Mouse (Mus musculus) erythroid progenitor cell, adult 5-6 weeks (primary cell): Measurements from ENCODE around the gene Cbln4. TPM values are rescaled to one million over a fixed set of nuclear protein-coding genes. Genes with fewer than 3 reads are reported as not detected.

ENCODE experiments used
- ATAC-seq: replicated peaks from 2 replicates; pipeline ENCODE4 v1.8.0; 2016; ENCODE audit warnings: moderate number of reproducible peaks, mild to moderate bottlenecking, moderate TSS enrichment, inconsistent platforms; ENCODE audit not compliant: poor library complexity, low FRiP score, severe bottlenecking
- total RNA-seq, 2 experiments: library from RNA; stranded (forward) in 1 of 2; stranded (reverse) in 1 of 2; fragments of 150-400 nt in 1 of 2; fragments of 186-747, 209-891 nt in 1 of 2; gene quantifications; 2 replicates each; pipeline versions ENCODE4 v1.2.3 to v1.2.4; 2015 to 2017; ENCODE audit warnings: low replicate concordance in 2 of 2

Gene Cbln4
- total RNA-seq (2015; ENCODE audit: low replicate concordance), result not detected in 2 replicates
- not detected in 2 replicates for total RNA-seq (2017; ENCODE audit: low replicate concordance)

DNA sequence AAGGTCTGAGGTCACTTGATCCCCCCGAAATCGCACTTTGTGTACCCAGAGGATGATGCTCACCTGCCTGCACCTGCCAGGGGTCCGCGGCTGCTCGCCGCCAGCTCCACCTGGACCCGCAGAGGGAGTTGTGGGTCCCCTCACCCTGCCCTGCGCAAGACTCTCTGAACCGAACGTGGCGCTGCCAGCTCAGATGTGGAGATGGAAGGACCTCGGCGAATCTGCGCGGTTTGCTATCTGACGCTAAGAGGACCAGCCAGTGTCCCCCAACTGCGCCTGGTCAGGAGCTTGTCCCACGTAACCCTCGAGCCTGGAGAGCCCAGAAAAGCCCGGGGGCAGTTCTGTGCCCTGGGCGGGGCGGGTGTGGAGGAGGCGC, at the start of gene Cbln4:
Gene Cbln4, minus strand, starts transcription at position 232 of the 376 bp plus-strand sequence.
- no peak for ATAC-seq

DNA sequence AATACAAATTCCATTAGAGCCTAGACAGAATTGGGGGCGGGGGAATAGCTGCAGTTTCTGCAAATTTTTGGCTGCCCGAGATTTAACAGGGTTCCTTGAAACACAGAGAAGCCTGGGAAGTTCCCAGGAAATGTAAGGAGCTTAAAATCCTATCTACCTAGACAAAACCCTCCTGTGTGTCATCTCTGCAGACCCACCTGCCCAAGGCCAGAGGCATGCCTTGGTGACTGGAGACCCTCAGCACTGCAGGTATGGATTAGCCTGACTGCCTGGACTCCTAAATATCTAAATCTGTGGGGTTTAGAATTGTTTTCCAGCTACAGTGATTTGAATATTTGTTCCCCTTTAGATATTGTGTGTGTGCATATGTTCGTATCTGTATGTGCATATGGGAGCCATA, 35.3 kb upstream of the Cbln4 start:
- ATAC-seq, result no peak

DNA sequence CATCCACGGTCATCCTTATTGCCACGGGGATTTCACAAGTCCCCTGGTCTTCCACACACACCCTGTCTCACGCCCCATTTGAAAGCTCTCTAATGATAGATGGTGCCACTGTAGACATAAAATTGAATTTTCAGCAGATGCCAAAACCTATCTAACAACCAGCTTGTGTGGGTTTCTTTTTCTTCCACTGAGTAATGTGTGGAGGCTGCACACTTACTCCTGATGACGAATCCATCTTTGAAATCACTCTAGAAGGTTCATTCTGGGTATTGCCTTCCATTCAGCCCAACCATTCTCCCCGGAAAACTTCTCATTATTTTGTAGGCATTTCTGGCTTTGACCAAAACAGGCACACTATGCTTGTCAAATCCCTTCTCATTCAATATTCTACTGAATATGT, 33.0 kb upstream of the Cbln4 start:
- no peak for ATAC-seq

DNA sequence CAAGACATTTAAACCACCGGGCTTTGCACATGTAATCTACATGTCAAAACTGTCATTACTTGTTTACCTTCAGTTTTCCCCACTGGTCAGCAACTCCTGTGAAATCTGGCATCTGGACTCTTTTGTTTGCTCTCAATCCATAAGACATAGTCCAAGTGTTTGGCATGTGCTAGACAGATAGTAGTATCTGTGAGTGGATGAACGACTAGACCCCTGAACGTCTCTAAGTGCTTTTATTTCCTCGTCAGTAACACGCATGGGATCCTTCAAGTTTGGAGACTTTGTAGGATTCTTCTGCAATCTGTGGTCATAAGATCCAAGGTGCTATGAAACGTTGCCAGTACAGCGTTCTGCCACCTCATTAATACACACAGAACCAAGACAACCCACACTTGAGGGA, 19.6 kb upstream of the Cbln4 start:
- no peak for ATAC-seq

GRCm38 (mm10) chr2:172059747-172060146, 16.5 kb upstream of the Cbln4 start:
- no peak for ATAC-seq

DNA sequence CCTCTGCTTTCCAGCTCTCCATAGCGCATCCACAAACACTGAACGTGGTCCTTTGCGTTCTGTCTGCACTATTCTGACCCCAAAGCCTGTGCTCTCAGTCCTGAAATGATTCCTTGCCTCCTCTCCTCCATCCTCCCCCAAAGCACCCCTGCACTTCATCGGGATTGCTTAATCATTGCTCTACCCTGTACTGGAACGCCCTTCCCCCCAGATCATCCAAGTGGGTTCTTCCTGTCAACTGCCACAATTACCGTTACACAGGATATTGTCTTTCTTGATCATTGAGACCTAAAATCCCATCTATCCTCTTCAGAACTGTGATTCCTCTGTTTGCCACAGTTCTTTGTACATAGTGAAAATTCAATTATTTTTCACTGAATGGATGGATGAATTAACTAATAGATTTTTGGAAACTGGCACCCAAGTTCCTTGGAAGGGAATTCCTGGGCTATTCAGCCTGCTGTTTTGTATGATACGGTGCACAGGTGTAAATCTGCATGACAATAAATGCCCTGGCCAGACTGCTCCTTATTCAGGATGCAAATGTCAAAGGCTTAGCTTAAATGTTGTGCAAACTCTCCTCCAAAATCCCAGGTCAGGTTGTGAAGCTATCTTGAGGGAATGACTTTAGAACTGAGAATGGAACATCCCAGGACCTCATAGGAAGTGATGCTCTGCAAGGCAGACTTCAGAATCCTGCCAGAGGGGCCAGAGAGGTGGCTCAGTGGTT, 15.8 kb upstream of the Cbln4 start:
- ATAC-seq, result no peak

GRCm38 (mm10) chr2:172046002-172046401, 2.7 kb upstream of the Cbln4 start:
- ATAC-seq, result no peak

DNA sequence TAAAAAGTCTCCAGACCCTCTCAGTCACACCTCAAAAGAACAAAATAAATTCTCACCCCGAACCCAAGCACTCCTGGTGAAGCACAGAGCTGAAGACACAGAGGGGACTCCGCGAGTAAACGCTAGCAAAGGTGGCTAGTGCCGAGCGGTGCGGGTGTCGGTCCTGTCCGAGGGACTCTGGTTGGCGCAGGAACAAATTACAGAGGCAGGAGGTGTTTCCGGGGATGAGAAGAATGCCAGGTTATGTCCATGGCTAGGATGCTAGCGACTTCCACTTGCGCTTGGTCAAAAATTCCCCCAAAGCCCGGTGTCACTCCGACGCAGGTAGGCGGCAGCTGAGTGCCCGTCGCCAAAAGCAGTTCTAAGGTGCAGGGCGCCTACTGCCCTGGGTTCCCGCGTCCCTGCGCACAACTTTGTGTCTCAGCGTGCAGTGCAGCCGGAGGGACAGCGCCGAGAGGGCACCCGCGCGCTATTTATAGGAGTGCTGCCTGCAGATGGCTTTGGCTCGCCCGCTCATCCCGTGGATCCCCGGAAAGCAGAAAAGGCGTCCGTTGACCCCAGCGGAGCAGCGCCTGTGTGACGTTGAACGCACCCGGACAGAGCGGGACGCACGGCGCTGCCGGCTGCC, 545 bp downstream of the Cbln4 start:
- ATAC-seq, result no peak

GRCm38 (mm10) chr2:172042125-172042524, 1.1 kb downstream of the Cbln4 start:
- ATAC-seq, result no peak

DNA sequence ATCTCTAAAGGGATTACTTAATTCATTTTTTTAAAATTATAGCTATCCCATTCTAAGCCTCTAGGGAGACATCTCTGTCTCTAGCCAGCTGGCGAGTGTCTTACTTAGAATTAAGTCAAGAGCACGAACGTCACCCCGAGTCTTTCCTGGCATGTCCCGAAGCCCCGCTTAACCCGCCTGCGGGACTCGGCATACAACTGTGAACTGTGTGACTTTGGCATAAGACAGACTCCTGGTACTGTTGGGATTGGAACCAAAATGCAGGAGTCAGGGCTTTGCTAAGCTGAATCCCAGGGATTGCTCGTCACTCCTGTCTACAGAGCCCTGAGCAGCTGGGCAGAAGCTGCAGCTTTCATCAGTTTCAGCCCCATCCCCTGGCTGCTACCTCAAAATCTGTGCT, 2.4 kb downstream of the Cbln4 start:
- no peak for ATAC-seq

GRCm38 (mm10) chr2:172039601-172040000, 3.7 kb downstream of the Cbln4 start:
- no peak for ATAC-seq

DNA sequence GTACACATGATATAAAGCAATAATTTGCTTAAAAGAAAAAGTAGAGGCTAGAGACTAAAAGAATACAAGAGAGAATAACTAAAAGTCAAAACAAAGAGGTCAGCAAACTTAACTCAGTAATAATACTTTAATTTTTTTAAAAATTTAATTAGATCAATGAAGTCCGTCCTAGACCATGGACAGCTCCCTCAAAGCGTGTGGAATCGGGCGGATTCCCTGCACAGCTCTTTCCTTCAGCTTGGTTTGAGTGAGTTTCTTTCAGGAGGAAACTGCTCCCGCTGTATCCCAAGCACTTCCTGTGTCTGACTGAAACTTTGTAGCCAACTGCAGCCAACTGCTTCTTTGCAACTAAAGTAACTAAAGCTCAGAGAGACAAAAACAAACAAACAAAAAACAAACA, 9.0 kb downstream of the Cbln4 start:
- no peak for ATAC-seq

DNA sequence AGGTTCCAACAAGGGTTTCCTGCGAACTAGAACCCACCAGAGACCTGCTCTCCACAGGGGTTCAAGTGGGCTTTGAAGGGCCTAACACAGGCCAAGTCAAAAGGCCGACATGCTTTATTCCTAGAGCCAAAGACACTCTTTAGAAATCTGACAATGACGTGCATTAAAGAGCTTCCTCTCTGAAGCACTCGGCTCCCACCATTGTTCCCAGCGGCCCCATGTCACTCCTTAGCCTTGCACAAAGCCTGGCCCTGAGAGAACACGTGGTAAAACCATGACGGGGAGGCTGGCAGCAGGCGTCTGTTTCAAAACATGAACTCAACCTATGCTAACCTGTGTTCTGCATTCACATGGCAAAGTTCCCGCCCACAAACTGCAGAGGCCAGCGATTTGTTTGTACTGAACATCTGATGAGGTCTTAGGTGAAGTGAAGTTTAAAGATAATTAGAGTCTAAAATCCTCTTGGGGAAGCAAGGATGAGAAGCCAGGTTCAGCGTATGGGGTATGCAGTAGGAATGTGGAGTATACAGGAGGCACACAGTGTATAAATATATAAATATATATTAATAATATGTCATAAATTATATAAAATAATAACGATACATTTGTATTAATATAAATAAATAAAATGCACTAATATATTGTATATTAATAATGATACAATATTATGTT, 17.7 kb downstream of the Cbln4 start:
- no peak for ATAC-seq

GRCm38 (mm10) chr2:172006726-172007125, 36.5 kb downstream of the Cbln4 start:
- ATAC-seq, result no peak

- no peak for ATAC-seq
These were observed 37.3 kb downstream of the Cbln4 start for GRCm38 (mm10) chr2:172005970-172006369.

- ATAC-seq, result no peak
These were observed 39.0 kb downstream of the Cbln4 start for GRCm38 (mm10) chr2:172004029-172004984.

DNA sequence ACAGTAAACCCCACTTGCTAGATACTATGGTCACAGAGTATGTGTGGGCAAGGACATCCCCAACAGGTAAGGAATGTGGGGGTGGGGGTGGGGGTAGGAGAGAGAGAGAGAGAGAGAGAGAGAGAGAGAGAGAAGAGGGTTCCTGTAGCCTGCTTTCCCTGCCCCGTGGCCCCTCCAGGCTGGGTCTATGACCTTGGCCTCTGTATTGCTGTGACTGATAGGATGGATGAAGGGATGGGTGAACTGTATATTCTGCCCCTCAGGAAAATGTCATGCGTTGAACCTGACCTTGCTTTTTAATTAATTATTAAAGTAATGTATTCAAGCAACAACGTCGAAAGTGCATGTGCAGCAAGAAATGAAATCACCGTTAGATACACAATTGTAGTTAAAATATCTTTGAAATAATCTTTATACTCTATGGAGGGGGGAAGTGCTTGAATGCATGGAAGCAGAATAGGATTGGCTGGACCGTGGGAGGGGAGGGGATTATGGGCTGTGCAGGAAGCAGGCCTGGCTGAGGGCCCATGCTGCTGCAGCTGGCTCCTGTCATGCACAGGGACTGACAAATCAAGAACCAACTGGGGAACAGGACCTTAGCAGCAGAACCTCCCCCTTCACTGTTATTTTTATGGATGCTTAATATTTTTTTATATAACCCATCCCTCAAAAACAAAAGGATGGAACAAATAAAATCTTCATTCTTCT, 46.1 kb downstream of the Cbln4 start:
- ATAC-seq, result no peak

DNA sequence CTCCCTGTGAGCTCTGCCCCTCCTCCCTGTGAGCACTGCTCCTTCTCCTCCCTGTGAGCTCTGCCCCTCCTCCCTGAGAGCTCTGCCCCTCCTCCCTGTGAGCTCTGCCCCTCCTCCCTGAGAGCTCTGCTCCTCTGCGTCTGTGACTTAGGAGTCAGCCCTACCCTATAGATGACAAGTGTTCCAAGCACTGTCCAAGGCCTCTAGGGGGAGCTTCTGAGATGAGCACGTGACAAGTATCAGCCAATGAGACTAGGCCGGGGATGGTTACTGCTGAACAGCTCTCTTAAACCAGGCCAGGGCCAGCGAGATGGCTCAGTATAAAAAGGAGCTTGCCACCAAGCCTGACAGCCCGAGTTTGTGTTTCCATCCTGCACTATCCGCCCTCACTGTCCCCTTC, 48.4 kb downstream of the Cbln4 start:
- no peak for ATAC-seq

DNA sequence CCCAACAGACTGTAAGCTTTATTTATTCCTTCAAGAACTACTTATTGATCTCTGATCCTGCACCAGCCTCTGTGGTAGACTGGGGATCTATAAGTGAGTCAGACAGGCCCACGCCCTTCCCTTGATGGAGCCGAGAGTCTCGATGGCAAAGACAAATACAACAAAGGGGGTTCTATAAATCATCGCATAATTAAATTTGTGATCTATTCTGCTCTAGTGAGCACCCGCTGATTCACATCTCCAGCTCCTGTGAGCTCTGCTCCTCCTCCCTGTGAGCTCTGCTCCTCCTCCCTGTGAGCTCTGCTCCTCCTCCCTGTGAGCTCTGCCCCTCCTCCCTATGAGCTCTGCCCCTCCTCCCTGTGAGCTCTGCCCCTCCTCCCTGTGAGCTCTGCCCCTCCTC, 49.0 kb downstream of the Cbln4 start:
- no peak for ATAC-seq
